Mouse (Mus musculus) cerebellum, adult 2 months (tissue): ENCODE measurements around the gene Nme9.

Experiments
- CTCF ChIP-seq: fragments of 200-500 bp; IDR thresholded peaks from 2 replicates; pipeline ENCODE4 v1.5.1; 2011; ENCODE audit warnings: low read depth, mild to moderate bottlenecking, control low read depth, low read length, moderate library complexity, borderline replicate concordance; ENCODE audit not compliant: insufficient read depth
- POLR2A ChIP-seq: fragments of 200-500 bp; IDR thresholded peaks from 2 replicates; pipeline ENCODE4 v1.6.1; 2011; ENCODE audit warnings: low read length, control low read depth, borderline replicate concordance; ENCODE audit not compliant: insufficient read depth

GRCm38 (mm10) chr9:99425262-99425661, 26.0 kb upstream of the Nme9 start:
- TF ChIP-seq CTCF: no peak
- no peak for TF ChIP-seq POLR2A
